In the genomic region with DNA sequence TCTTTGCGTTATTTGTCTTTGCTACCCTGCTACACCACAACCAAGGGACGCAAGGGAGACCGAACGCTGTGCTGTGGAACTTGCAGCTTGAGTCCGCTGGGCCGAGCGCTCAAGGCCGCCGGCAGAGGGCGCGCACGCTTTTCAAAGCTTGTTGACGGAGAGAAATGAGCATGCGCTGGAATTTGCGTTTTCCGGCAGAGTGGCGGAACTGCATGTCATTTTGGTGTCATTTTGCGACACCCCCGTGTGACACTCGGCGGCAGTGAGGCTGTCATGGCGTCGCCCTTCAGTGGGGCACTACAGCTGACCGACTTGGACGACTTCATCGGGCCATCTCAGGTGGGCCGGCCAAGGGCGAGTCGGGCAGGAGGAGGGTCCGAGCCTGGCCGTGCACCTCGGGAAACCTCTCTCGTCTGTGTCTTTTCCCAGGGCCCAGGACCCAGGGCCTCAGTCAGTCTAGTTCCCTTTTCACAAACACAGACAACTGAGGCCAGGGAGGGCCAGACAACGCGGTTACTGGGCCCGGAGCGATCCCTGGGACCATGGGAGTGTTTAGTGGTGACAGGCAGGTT, we compare ENCODE assay signal across 8 mouse cellular contexts. TPM values are rescaled to one million over a fixed set of nuclear protein-coding genes. Genes with fewer than 3 reads are reported as not detected.
DNase-seq lines count a peak whose midpoint lies in the region; ATAC-seq and TF ChIP-seq lines count a peak whose summit lies in the region.

A gene (plus strand): TSS at position 228 of the 572 bp plus-strand sequence.

- peak; percentile 63; the same call in 1 of the 2 replicates for ATAC-seq in embryonic facial prominence, embryonic 13.5 days (ENCODE audit: insufficient number of reproducible peaks, insufficient read depth, low FRiP score, low TSS enrichment, low read depth)
- ATAC-seq in limb, embryonic 12.5 days (ENCODE audit: insufficient number of reproducible peaks, insufficient read depth, low FRiP score, low TSS enrichment, low read depth): peak; percentile 77
- ATAC-seq in midbrain, embryonic 15.5 days (replicated peaks): peak; percentile 84

- TF ChIP-seq POLR2A in kidney, adult 2 months (IDR thresholded peaks at IDR 0.05; ENCODE audit: low read depth, low read length): peak; percentile 65
- TF ChIP-seq POLR2A in spleen, adult 2 months (IDR thresholded peaks at IDR 0.05; ENCODE audit: low read depth, low read length): peak; percentile 66

- WGBS in embryonic facial prominence, embryonic 13.5 days: under 1% methylated on average over 37 of the region's 37 CpGs
- WGBS in kidney, adult 2 months: under 1% methylated on average over 37 of the region's 37 CpGs
- 0% methylated on average over 37 of the region's 37 CpGs for WGBS in limb, embryonic 12.5 days
- under 1% methylated on average over 37 of the region's 37 CpGs for WGBS in midbrain, embryonic 15.5 days
- WGBS in spleen, adult 2 months: under 1% methylated on average over 37 of the region's 37 CpGs

- peak within 1 kb of the TSS; percentile 91 for H3K9ac ChIP-seq in embryonic facial prominence, embryonic 13.5 days
- H3K9ac ChIP-seq in limb, embryonic 12.5 days (replicated peaks): peak within 1 kb of the TSS; percentile 83
- H3K9ac ChIP-seq in midbrain, embryonic 15.5 days: peak within 1 kb of the TSS; percentile 77

- H3K9me3 ChIP-seq in embryonic facial prominence, embryonic 13.5 days: no peaks in the 10 kb centered on the region
- H3K9me3 ChIP-seq in limb, embryonic 12.5 days: no peaks in the 10 kb centered on the region
- no peaks in the 10 kb centered on the region for H3K9me3 ChIP-seq in midbrain, embryonic 15.5 days

- H3K27me3 ChIP-seq in embryonic facial prominence, embryonic 13.5 days: 0 out of 2 replicates have a peak, but pooled peaks cover 7% of the 10 kb centered on the region
- H3K27me3 ChIP-seq in kidney, adult 2 months (replicated peaks; ENCODE audit: control insufficient read depth, insufficient read depth, low read length): no peaks in the 10 kb centered on the region
- 0 out of 2 replicates have a peak, but pooled peaks cover 6% of the 10 kb centered on the region for H3K27me3 ChIP-seq in limb, embryonic 12.5 days
- H3K27me3 ChIP-seq in midbrain, embryonic 15.5 days (replicated peaks): no peaks in the 10 kb centered on the region
- no peaks in the 10 kb centered on the region for H3K27me3 ChIP-seq in spleen, adult 2 months (ENCODE audit: control insufficient read depth, insufficient read depth, low read length)

- H3K36me3 ChIP-seq in embryonic facial prominence, embryonic 13.5 days: peaks cover 9% of the 10 kb centered on the region
- H3K36me3 ChIP-seq in kidney, adult 2 months (ENCODE audit: control insufficient read depth, insufficient read depth, low read length): no peaks in the 10 kb centered on the region
- peaks cover 14% of the 10 kb centered on the region for H3K36me3 ChIP-seq in limb, embryonic 12.5 days
- no peaks in the 10 kb centered on the region for H3K36me3 ChIP-seq in midbrain, embryonic 15.5 days (replicated peaks)
- H3K36me3 ChIP-seq in spleen, adult 2 months (ENCODE audit: control insufficient read depth, insufficient read depth, low read length): peaks cover 6% of the 10 kb centered on the region

- no peak within 1 kb of the TSS for H3K27ac ChIP-seq in embryonic facial prominence, embryonic 13.5 days
- peak within 1 kb of the TSS; percentile 63 for H3K27ac ChIP-seq in kidney, adult 2 months (ENCODE audit: insufficient read depth, low read depth, low read length)
- H3K27ac ChIP-seq in limb, embryonic 12.5 days: no peak within 1 kb of the TSS
- no peak within 1 kb of the TSS for H3K27ac ChIP-seq in midbrain, embryonic 15.5 days
- peak within 1 kb of the TSS; percentile 18; the same call in 1 of the 2 replicates for H3K27ac ChIP-seq in spleen, adult 2 months (ENCODE audit: insufficient read depth, low read length)

- peak within 1 kb of the TSS; percentile 86 for H3K4me3 ChIP-seq in embryonic facial prominence, embryonic 13.5 days
- peak within 1 kb of the TSS; percentile 72 for H3K4me3 ChIP-seq in kidney, adult 2 months (ENCODE audit: insufficient read depth, low read depth, low read length)
- H3K4me3 ChIP-seq in limb, embryonic 12.5 days (replicated peaks): peak within 1 kb of the TSS; percentile 73
- H3K4me3 ChIP-seq in midbrain, embryonic 15.5 days: peak within 1 kb of the TSS; percentile 71
- peak within 1 kb of the TSS; percentile 83 for H3K4me3 ChIP-seq in spleen, adult 2 months (ENCODE audit: extremely low read depth, insufficient read depth, insufficient read length)

- peaks cover 8% of the 10 kb centered on the region for H3K4me1 ChIP-seq in embryonic facial prominence, embryonic 13.5 days
- peaks cover 4% of the 10 kb centered on the region; the same call in 1 of the 2 replicates for H3K4me1 ChIP-seq in kidney, adult 2 months (ENCODE audit: control insufficient read depth, insufficient read depth, low read length)
- H3K4me1 ChIP-seq in limb, embryonic 12.5 days (replicated peaks): peaks cover 9% of the 10 kb centered on the region
- H3K4me1 ChIP-seq in midbrain, embryonic 15.5 days: peaks cover 12% of the 10 kb centered on the region
- peaks cover 5% of the 10 kb centered on the region; the same call in 1 of the 2 replicates for H3K4me1 ChIP-seq in spleen, adult 2 months (ENCODE audit: control insufficient read depth, insufficient read depth, insufficient read length)

- DNase-seq in 3134 (ENCODE audit: extremely low read depth, insufficient read length, low spot score): peak; percentile 90
- peak; percentile 96 to 97 for DNase-seq in adrenal gland, postnatal 36 days
- DNase-seq in heart, adult 18-20 months: peak; percentile 96 to 99
- peak; percentile 98 for DNase-seq in kidney, adult 2 months
- DNase-seq in spleen, adult 2 months (ENCODE audit: low read depth in 1 of 2, low spot score in 2 of 2): peak; percentile 94 to 95

- H3K4me2 ChIP-seq in embryonic facial prominence, embryonic 13.5 days: peak within 1 kb of the TSS; percentile 93
- peak within 1 kb of the TSS; percentile 90 for H3K4me2 ChIP-seq in limb, embryonic 12.5 days
- H3K4me2 ChIP-seq in midbrain, embryonic 15.5 days: peak within 1 kb of the TSS; percentile 64

- peak; percentile 96 for TF ChIP-seq CTCF in kidney, adult 2 months (conservative IDR thresholded peaks at IDR 0.05; ENCODE audit: insufficient read depth, insufficient read length, low read depth, low read length)
- TF ChIP-seq CTCF in spleen, adult 2 months (IDR thresholded peaks at IDR 0.05; ENCODE audit: extremely low read depth, insufficient read depth, insufficient read length, insufficient replicate concordance): peak; percentile 97

RNA-seq across cellular contexts. Expression of the gene that starts here (rescaled TPM):
- 10 to 100 TPM; 26.0 to 31.0 TPM for total RNA-seq in adrenal gland, postnatal 36 days (2021)
- polyA plus RNA-seq in embryonic facial prominence, embryonic 13.5 days (2015; fragmentation: Nextera tagmentation; extraction: Ambion mirVana): 24.7 and 24.9 TPM in 2 replicates
- total RNA-seq in heart, adult 18-20 months (2021): 10 to 100 TPM; 43.9 to 50.1 TPM
- polyA plus RNA-seq in kidney, adult 2 months (2012; rRNA removed): 47.5 and 50.5 TPM in 2 replicates
- 24.9 TPM in 2 replicates for polyA plus RNA-seq in limb, embryonic 12.5 days (2016; fragmentation: Nextera tagmentation; extraction: Ambion mirVana)
- polyA plus RNA-seq in midbrain, embryonic 15.5 days (2015; fragmentation: Nextera tagmentation; extraction: Ambion mirVana): 30.3 and 32.6 TPM in 2 replicates
- polyA plus RNA-seq in spleen, adult 2 months (2012; rRNA removed): 18.6 and 20.7 TPM in 2 replicates

Comparison
In these comparisons a context has a peak if more than half of its experiments do, and no peak if none do; other contexts are left out.
1. H3K27ac ChIP-seq: peak in kidney, adult 2 months (single experiment) and spleen, adult 2 months (single experiment); none in embryonic facial prominence, embryonic 13.5 days (single experiment), limb, embryonic 12.5 days (single experiment) and midbrain, embryonic 15.5 days (single experiment).
2. Peak in every context shown above with its lines, with median percentiles within 50 percentile points of each other: DNase-seq, ATAC-seq, H3K4me2 ChIP-seq, H3K4me3 ChIP-seq and H3K9ac ChIP-seq.